Mouse (Mus musculus) ES-E14 (cell line): ENCODE data around the gene Fanca. TPM values are rescaled to one million over a fixed set of nuclear protein-coding genes. Genes with fewer than 3 reads are reported as not detected.

Source experiments
- DNase-seq: peaks from one replicate; pipeline ENCODE4 v3.0.0-alpha.2; 2013; ENCODE audit warnings: low read depth, low spot score
- H3K27ac ChIP-seq: 2 replicates; pipeline ENCODE4 v1.5.1; 2012; ENCODE audit warnings: low read depth, mild to moderate bottlenecking, low read length, moderate library complexity, mixed read lengths; ENCODE audit not compliant: poor library complexity, insufficient read depth, severe bottlenecking
- H3K36me3 ChIP-seq: 2 replicates; pipeline ENCODE4 v1.6.1; 2012; ENCODE audit warnings: mild to moderate bottlenecking, low read length, moderate library complexity, mixed read lengths; ENCODE audit not compliant: control insufficient read depth, poor library complexity, insufficient read depth, severe bottlenecking
- H3K4me1 ChIP-seq, 2 experiments: fragments of 150-350 bp in 1 of 2; sonication (generic) in 1 of 2; 2 replicates each; pipeline ENCODE4 v1.6.1; 2012; ENCODE audit warnings: low read length in 2 of 2, mild to moderate bottlenecking in 1 of 2, mixed read lengths in 1 of 2; ENCODE audit not compliant: control insufficient read depth in 2 of 2, insufficient read depth in 2 of 2, poor library complexity in 1 of 2
- H3K4me3 ChIP-seq, 2 experiments: fragments of 150-350 bp in 1 of 2; sonication (generic) in 1 of 2; 2 replicates each; pipeline ENCODE4 v1.5.1; 2012; ENCODE audit warnings: low read length in 2 of 2, low read depth in 1 of 2, mild to moderate bottlenecking in 1 of 2, mixed read lengths in 1 of 2; ENCODE audit not compliant: insufficient read depth in 1 of 2, poor library complexity in 1 of 2, severe bottlenecking in 1 of 2
- H3K9ac ChIP-seq: 2 replicates; pipeline ENCODE4 v1.6.1; 2012; ENCODE audit warnings: low read depth, mild to moderate bottlenecking, low read length, mixed read lengths; ENCODE audit not compliant: poor library complexity, insufficient read depth, severe bottlenecking
- H3K9me3 ChIP-seq: fragments of 150-350 bp; sonication (generic); 2 replicates; pipeline ENCODE4 v1.6.1; 2012; ENCODE audit warnings: low read depth, mild to moderate bottlenecking, low read length; ENCODE audit not compliant: control insufficient read depth, insufficient read depth
- CHD2 ChIP-seq: IDR thresholded peaks from 2 replicates; pipeline ENCODE4 v1.6.1; 2014; ENCODE audit warnings: mild to moderate bottlenecking, low read depth, low read length, inconsistent platforms
- HCFC1 ChIP-seq: IDR thresholded peaks from 2 replicates; pipeline ENCODE4 v1.6.1; 2012; ENCODE audit warnings: low read length, inconsistent platforms, borderline replicate concordance; ENCODE audit not compliant: insufficient read depth
- MAFK ChIP-seq: IDR thresholded peaks from 2 replicates; pipeline ENCODE4 v1.6.1; 2014; ENCODE audit warnings: mild to moderate bottlenecking, low read depth, low read length, inconsistent platforms; ENCODE audit not compliant: insufficient read depth
- ZC3H11A ChIP-seq: IDR thresholded peaks from 2 replicates; pipeline ENCODE4 v1.6.1; 2012; ENCODE audit warnings: low read depth, mild to moderate bottlenecking, inconsistent platforms, low read length, borderline replicate concordance
- ZNF384 ChIP-seq: IDR thresholded peaks from 2 replicates; pipeline ENCODE4 v1.6.1; 2012; ENCODE audit warnings: low read depth, low read length, inconsistent platforms
- in situ Hi-C, 2 experiments: fragments of 600-800 bp; cut with MboI; formaldehyde crosslinking; loops; one replicate each; pipeline ENCODE4 v1.15.1; 2025; ENCODE audit warnings: low sequenced_read_pairs in 2 of 2, inconsistent platforms in 1 of 2; ENCODE audit not compliant: unreplicated experiment in 2 of 2
- total RNA-seq: library from RNA; depleted of rRNA; stranded (reverse); fragments of 300-350 nt; gene quantifications from 2 replicates; pipeline ENCODE4 v1.2.3, GENCODE M21; 2012

Fanca gene
- total RNA-seq, 1 experiment: 31.7 TPM

DNA sequence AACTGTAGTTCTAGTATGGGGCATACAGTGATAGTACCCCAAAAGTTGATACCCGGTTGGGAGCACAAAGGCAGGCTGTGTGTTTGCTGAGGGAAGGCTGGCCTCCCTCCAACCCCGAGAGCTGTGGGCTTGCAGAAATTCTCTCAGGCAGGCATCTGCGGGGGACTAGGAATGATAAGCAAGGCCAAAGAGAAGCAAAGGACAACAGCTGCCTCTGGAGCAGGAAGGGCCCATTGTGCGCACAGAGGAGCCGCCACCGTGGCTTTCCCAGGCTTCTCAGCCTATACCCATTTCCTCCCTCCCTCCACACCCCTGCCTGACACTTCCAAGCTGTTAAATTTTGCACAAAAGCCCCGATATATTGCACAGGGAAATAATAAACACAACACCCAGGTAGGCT is 15.5 kb upstream of the Fanca start:
- Histone ChIP-seq H3K4me1 (peaks cover 7 to 20% of the 10 kb centered on the region in 2 experiments; a peak in 3 of 4 replicates), H3K36me3 (no peaks in the 10 kb centered on the region), H3K9me3 (no peaks in the 10 kb centered on the region), H3K27ac (peak overlapping the region; percentile 49; the same call in 1 of the 2 replicates), H3K9ac (no peak overlapping the region; the same call in 1 of the 2 replicates), H3K4me3 (peak overlapping the region; percentile 28 to 70; a peak in 2 of 4 replicates)
- no peak for DNase-seq
- TF ChIP-seq CHD2: no peak
- TF ChIP-seq MAFK: no peak
- TF ChIP-seq ZC3H11A: no peak
- no peak for TF ChIP-seq HCFC1
- no peak for TF ChIP-seq ZNF384
- in situ Hi-C loops: no loop called here

DNA sequence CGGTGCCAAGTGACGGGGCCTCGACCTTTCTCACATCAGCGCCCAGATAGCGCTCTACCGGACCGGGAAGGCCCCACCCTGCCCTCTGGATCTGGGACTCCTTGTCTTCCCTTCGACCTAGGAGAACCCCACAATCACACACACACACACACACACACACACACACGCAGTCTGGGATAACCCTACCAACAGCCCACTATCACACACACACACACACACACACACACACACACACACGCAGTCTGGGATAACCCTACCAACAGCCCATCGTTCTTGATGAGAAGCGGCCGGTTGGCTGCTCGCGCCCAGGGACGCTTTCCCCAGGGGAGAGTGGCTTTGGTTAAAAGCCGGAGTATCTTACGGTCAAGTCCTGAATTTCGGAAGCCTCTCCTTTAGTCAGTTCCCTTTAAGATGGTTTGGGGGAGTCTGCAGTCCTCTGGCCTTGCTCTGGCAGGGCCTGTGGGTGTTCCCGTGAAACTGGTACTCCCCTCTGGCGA is 14.8 kb upstream of the Fanca start:
- TF ChIP-seq MAFK (no peak), ZC3H11A (no peak), CHD2 (no peak), ZNF384 (no peak)
- DNase-seq: no peak
- no peaks in the 10 kb centered on the region for H3K9me3 ChIP-seq
- in situ Hi-C loops: no loop called here
- H3K9ac ChIP-seq: peak overlapping the region; percentile 35; the same call in 1 of the 2 replicates
- H3K4me3 ChIP-seq: peak overlapping the region; percentile 66 to 70
- H3K36me3 ChIP-seq: no peaks in the 10 kb centered on the region
- peaks cover 5 to 16% of the 10 kb centered on the region in 2 experiments; a peak in 3 of 4 replicates for H3K4me1 ChIP-seq
- no peak overlapping the region; the same call in 1 of the 2 replicates for H3K27ac ChIP-seq

- in situ Hi-C loops: no loop called here
- H3K36me3 ChIP-seq: no peaks in the 10 kb centered on the region
These were observed 14.1 kb upstream of the Fanca start, which contains the start of gene Spire2 for GRCm38 (mm10) chr8:123332262-123333090. Gene Spire2, plus strand, starts transcription at chr8:123332713.

GRCm38 (mm10) chr8:123331810-123332209 is 13.4 kb upstream of the Fanca start:
- no peak for DNase-seq
- Histone ChIP-seq H3K4me3 (peak overlapping the region; percentile 66 to 70), H3K9me3 (no peaks in the 10 kb centered on the region), H3K27ac (no peak overlapping the region), H3K4me1 (peaks cover 4 to 9% of the 10 kb centered on the region in 2 experiments; a peak in 3 of 4 replicates), H3K9ac (no peak overlapping the region), H3K36me3 (no peaks in the 10 kb centered on the region)
- in situ Hi-C loops: no loop called here
- no peak for TF ChIP-seq HCFC1
- no peak for TF ChIP-seq ZC3H11A
- no peak for TF ChIP-seq CHD2
- TF ChIP-seq ZNF384: no peak
- no peak for TF ChIP-seq MAFK

More at GRCm38 (mm10) chr8:123332262-123333090, 14.1 kb upstream of the Fanca start, which contains the start of gene Spire2:
- H3K9ac ChIP-seq: peak within 1 kb of the TSS; percentile 35
- peak; percentile 92 for DNase-seq
- peak within 1 kb of the TSS; percentile 66 to 70 for H3K4me3 ChIP-seq
- H3K27ac ChIP-seq: no peak within 1 kb of the TSS; the same call in 1 of the 2 replicates
- peaks cover 4 to 14% of the 10 kb centered on the region in 2 experiments; a peak in 3 of 4 replicates for H3K4me1 ChIP-seq
- H3K9me3 ChIP-seq: no peaks in the 10 kb centered on the region
- TF ChIP-seq CHD2 (no peak), ZC3H11A (no peak), HCFC1 (peak; percentile 37; the same call in 1 of the 2 replicates), ZNF384 (no peak), MAFK (no peak)
